Mouse (Mus musculus): Measurements from ENCODE around the gene Tufm.
A peak's percentile ranks its signal among the peaks of the same experiment; 100 is the strongest.

The Tufm gene

GRCm38 (mm10) chr7:126487052-126487483 lies at the start of gene Tufm:
Gene Tufm (plus strand): TSS chr7:126487361.
- DNase-seq (ENCODE audit: low spot score), result peak; percentile 97

- DNase-seq (ENCODE audit: low spot score), result no peak
These were observed 47.0 kb upstream of the Tufm start for GRCm38 (mm10) chr7:126440134-126440533.

GRCm38 (mm10) chr7:126443997-126444396 lies 43.2 kb upstream of the Tufm start:
- no peak for DNase-seq (ENCODE audit: low spot score)

- DNase-seq (ENCODE audit: low spot score), result no peak
These were observed 42.6 kb upstream of the Tufm start for GRCm38 (mm10) chr7:126444536-126444935.

GRCm38 (mm10) chr7:126445104-126445815 lies 41.9 kb upstream of the Tufm start:
- DNase-seq (ENCODE audit: low spot score), result no peak

GRCm38 (mm10) chr7:126446217-126446616 lies 40.9 kb upstream of the Tufm start:
- DNase-seq (ENCODE audit: low spot score), result no peak

GRCm38 (mm10) chr7:126448481-126448880 lies 38.7 kb upstream of the Tufm start:
- no peak for DNase-seq (ENCODE audit: low spot score)

GRCm38 (mm10) chr7:126449991-126450390 lies 37.2 kb upstream of the Tufm start:
- no peak for DNase-seq (ENCODE audit: low spot score)

- DNase-seq (ENCODE audit: low spot score), result no peak
These were observed 36.5 kb upstream of the Tufm start for GRCm38 (mm10) chr7:126450641-126451040.

GRCm38 (mm10) chr7:126452244-126452643 lies 34.9 kb upstream of the Tufm start:
- DNase-seq (ENCODE audit: low spot score), result no peak

GRCm38 (mm10) chr7:126453861-126454260 lies 33.3 kb upstream of the Tufm start:
- no peak for DNase-seq (ENCODE audit: low spot score)

GRCm38 (mm10) chr7:126455242-126455641 lies 31.9 kb upstream of the Tufm start:
- no peak for DNase-seq (ENCODE audit: low spot score)

GRCm38 (mm10) chr7:126456382-126457266 lies 30.5 kb upstream of the Tufm start:
- no peak for DNase-seq (ENCODE audit: low spot score)

GRCm38 (mm10) chr7:126458225-126458624 lies 28.9 kb upstream of the Tufm start:
- DNase-seq (ENCODE audit: low spot score), result no peak

- no peak for DNase-seq (ENCODE audit: low spot score)
These were observed 28.1 kb upstream of the Tufm start for GRCm38 (mm10) chr7:126458844-126459618.

GRCm38 (mm10) chr7:126460623-126461399 lies 26.4 kb upstream of the Tufm start:
- no peak for DNase-seq (ENCODE audit: low spot score)

GRCm38 (mm10) chr7:126461626-126462025 lies 25.5 kb upstream of the Tufm start:
- no peak for DNase-seq (ENCODE audit: low spot score)

- no peak for DNase-seq (ENCODE audit: low spot score)
These were observed 24.2 kb upstream of the Tufm start, which contains the start of gene Atp2a1 for GRCm38 (mm10) chr7:126463004-126463403. Gene Atp2a1 (minus strand): TSS chr7:126463108.

- DNase-seq (ENCODE audit: low spot score), result no peak
These were observed 23.6 kb upstream of the Tufm start for GRCm38 (mm10) chr7:126463547-126463946.

- no peak for DNase-seq (ENCODE audit: low spot score)
These were observed 23.0 kb upstream of the Tufm start for GRCm38 (mm10) chr7:126464121-126464520.

GRCm38 (mm10) chr7:126464836-126465235 lies 22.3 kb upstream of the Tufm start:
- no peak for DNase-seq (ENCODE audit: low spot score)

All from left cerebral cortex, adult 11 months (tissue).